Comparison of ENCODE assay signal across 19 mouse cellular contexts in the genomic region with DNA sequence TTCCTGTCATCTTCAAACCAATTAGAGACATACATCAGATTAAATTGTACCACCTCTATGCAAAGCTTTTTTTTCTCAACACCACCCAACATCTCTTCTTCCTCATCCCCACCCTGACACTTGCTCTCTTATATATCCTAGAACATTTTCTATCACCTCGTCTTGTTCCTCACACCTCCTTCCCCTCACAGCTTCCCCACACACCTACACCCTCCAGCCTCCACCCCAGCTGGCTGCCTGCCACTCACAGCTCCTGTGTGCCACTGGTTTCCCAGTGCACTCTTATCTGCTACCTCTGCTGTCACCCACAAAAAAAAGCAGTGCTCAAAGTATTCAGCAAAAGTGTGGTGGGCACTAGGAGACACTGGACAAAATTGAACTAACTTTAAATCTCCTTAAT.
A peak's percentile ranks its signal among the peaks of the same experiment; 100 is the strongest.
DNase-seq lines count a peak whose midpoint lies in the region; ATAC-seq lines count a peak whose summit lies in the region.
"Had no signal": no experiment of that assay in that cellular context is flagged by ENCODE, and none has a peak within 500 bp of the region (broad histone marks: within the 10 kb centered on the region; RNA-seq: fewer than 3 reads in every experiment).

No protein-coding gene starts in this region.

- no peak for DNase-seq in frontal cortex, postnatal 10 days (ENCODE audit: low spot score in 2 of 2)
- DNase-seq in frontal cortex, adult 2 months (ENCODE audit: extremely low spot score in 1 of 2, low spot score in 1 of 2): peak; percentile 52 to 78
- DNase-seq in left cerebral cortex, adult 9 months (ENCODE audit: low spot score in 2 of 2): peak; percentile 46 to 63
- DNase-seq in right cerebral cortex, postnatal 25 days: peak; percentile 25
- DNase-seq in kidney, adult 18-20 months: no peak
- no peak for DNase-seq in layer of hippocampus, postnatal 25 days (ENCODE audit: extremely low spot score in 1 of 2, low spot score in 1 of 2)
- no peak for DNase-seq in heart, adult 11 months
- DNase-seq: adrenal gland, postnatal 10 days; cerebellum, adult 18-20 months; cerebellum, postnatal 25 days; gastrocnemius, postnatal 10 days; kidney, adult 8-10 months; kidney, postnatal 4 days; layer of hippocampus, postnatal 36 days had no signal

- peak; percentile 87 for ATAC-seq in frontal cortex, adult (ENCODE audit: low TSS enrichment)
- ATAC-seq: forebrain, embryonic 13.5 days; hindbrain, embryonic 16.5 days; midbrain, embryonic 15.5 days; Patski had no signal

Comparison
In these comparisons a context has a peak if more than half of its experiments do, and no peak if none do; other contexts are left out.
1. DNase-seq: peak in frontal cortex, adult 2 months (2 of 2), left cerebral cortex, adult 9 months (2 of 2) and right cerebral cortex, postnatal 25 days (single experiment); none in frontal cortex, postnatal 10 days (0 of 2), kidney, adult 18-20 months (single experiment), layer of hippocampus, postnatal 25 days (0 of 2) and heart, adult 11 months (single experiment).